Mouse (Mus musculus) adrenal gland, postnatal 4 days (tissue): ENCODE data around the gene Mrpl58. TPM values are rescaled to one million over a fixed set of nuclear protein-coding genes. Genes with fewer than 3 reads are reported as not detected.

Experiments used
- DNase-seq, 2 experiments: peaks; one replicate each; pipeline ENCODE4 v3.0.0; 2021 to 2022; ENCODE audit warnings: low spot score in 2 of 2, mixed read lengths in 2 of 2
- long read RNA-seq, 2 experiments: library from polyadenylated mRNA; stranded (forward); transcript quantifications; one replicate each; pipeline ENCODE4 v2.0.0; 2021
- total RNA-seq, 2 experiments: library from RNA; stranded (reverse); gene quantifications; 2 replicates each; pipeline ENCODE4 v1.2.3; 2021

The Mrpl58 gene
- total RNA-seq, result 100 to 1,000 TPM; 150 to 158 TPM
- long read RNA-seq, experiment 1, transcript Mrpl58-202 (6 exons, 749 nt), result minor isoform, 14 of 123 reads
- long read RNA-seq, experiment 1, transcript Mrpl58-209 (6 exons, 2,596 nt), result major isoform, 96 of 123 reads
- long read RNA-seq, experiment 1, partial matches to known transcripts, result 3 of 123 reads
- long read RNA-seq, experiment 1, other reads (novel, unspliced or antisense), result 5 of 123 reads
- long read RNA-seq, experiment 2, transcript Mrpl58-209 (6 exons, 2,596 nt), result major isoform, 70 of 90 reads
- long read RNA-seq, experiment 2, transcript Mrpl58-202 (6 exons, 749 nt), result minor isoform, 14 of 90 reads
- long read RNA-seq, experiment 2, partial matches to known transcripts, result 0 of 90 reads
- long read RNA-seq, experiment 2, other reads (novel, unspliced or antisense), result 3 of 90 reads

DNA sequence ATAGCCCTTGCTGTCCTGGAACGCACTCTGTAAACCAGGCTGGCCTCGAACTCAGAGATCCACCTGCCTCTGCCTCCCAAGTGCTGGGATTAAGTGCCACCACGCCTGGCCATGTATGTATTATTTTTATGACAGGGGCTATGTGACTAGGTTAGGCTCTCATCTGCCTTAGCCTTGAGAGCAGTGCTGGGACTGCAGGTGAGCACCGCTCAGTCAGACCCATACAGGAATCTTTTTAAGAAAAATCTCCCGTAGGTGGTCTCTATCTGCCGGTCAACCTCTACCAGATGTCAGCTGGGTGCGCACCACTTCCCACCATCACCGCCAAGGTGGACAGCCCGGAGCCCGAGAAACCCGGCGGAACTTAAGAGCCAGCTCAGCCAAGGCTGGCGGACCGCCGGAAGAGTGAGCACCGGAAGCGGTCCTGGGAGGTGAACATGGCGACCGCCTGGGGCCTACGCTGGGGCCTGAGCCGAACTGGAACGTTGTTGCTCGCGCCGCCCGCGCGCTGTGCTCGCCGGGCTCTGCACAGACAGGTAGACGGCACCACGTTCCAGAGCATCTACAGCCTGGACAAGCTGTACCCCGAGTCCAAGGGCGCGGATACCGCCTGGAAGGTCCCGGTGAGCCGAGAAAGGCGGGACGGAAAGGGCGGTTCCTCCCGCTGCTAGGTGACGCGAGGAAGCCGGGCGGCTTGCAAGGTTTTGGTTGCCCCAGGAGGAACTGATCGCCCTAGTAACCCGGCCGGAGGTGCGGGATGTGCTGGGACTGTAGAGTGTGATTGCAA is at the start of gene Mrpl58:
Mrpl58 (plus strand) TSS at position 415 of the 787 bp plus-strand sequence.
- peak; percentile 63 to 75 for DNase-seq

DNA sequence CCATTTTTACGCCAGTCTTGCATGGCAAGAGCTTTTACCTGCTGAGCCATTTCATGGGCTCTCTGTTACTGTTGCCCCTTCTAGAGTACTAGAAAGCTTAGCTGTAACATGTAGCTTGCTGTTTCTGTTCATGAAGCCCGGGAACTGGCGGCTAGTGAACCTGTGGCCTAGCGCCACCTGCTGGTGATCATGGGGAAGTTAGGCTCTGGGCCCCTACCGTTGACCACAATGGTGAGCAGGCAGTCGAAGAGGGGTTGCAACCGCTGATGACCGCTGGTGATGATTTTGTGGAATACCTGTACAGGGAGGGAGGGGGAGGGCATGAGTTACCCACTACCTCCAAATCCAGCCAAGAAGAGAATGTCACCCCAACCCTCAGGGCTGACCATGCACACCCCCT is 49.4 kb upstream of the Mrpl58 start:
- peak; percentile 44 to 46 for DNase-seq

- DNase-seq, result peak in 1 of 2 experiments; percentile 60
Measured at GRCm38 (mm10) chr11:115358468-115358867, 45.1 kb upstream of the Mrpl58 start.

DNA sequence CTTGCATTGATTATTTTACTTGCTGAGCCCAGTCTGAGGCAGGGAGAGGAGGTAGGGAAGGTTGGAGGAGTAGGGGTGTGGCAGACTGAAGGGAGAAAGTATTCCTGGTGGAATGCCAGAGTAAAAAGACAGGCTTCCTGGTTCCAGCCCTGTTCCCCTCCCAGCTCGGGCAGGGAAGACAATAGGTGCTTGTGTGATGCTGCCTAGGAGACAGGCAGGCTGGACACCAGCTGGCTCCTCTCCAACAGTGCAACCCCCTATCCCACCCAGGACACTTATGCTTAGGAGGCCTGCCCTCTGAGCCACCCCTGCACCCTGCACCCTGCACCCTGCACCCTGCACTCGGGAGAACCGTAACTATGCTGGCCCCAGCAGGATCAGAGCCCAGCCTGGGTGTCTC is 44.3 kb upstream of the Mrpl58 start:
- no peak for DNase-seq

- DNase-seq, result no peak
Measured at GRCm38 (mm10) chr11:115359726-115360125, 43.8 kb upstream of the Mrpl58 start.

DNA sequence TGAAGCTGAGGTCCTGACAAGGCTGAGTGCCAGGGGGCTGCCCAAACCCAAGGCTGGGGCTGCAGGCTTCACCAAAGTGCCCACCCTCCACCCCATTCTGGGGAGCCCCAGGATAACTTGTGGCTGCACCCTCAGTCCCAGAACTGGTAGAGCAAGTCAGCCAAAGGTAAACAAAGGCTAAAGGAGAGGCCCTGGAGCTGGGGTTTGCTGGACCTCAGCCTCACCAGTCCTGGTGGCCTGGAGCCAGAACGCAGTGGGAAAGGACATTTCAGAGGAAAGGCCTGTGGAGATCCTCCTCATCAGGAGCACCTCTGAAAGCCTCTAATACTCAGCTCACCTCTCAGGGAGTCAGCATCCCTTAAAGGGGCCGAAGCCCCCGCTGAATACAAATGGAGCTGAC is 39.4 kb upstream of the Mrpl58 start:
- no peak for DNase-seq

DNA sequence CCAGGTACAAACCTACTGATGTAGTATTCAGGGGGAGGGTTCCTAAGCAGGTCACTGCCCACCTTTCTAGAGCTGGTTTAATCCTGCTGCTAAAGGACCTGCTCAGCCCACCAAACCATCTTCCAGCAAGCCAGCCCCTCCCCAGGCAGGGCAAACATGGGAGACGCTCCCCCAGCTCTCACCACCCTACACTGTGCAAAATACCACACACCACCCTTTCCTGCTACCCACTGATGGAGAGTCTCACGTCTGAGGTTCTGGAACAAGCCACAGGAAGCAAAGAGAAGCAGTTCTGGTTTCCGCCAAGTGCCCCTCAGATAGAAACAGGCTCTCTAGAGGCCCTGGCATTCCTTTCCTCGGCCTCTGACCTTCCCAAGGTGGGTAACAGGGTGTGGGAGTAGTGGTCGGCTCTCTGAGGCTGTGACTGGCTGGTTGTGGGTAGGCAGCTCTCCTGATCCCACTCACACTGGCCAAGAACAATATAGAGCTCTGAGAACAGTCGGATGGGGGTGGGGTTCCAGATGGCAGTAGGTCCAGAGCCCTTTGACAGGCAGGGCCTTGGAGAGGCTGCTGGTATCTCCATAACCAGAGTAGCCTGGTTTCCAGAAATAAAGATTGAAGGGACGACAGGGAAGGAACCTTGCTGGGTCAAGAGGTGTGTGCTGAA is 37.4 kb upstream of the Mrpl58 start:
- no peak for DNase-seq

DNA sequence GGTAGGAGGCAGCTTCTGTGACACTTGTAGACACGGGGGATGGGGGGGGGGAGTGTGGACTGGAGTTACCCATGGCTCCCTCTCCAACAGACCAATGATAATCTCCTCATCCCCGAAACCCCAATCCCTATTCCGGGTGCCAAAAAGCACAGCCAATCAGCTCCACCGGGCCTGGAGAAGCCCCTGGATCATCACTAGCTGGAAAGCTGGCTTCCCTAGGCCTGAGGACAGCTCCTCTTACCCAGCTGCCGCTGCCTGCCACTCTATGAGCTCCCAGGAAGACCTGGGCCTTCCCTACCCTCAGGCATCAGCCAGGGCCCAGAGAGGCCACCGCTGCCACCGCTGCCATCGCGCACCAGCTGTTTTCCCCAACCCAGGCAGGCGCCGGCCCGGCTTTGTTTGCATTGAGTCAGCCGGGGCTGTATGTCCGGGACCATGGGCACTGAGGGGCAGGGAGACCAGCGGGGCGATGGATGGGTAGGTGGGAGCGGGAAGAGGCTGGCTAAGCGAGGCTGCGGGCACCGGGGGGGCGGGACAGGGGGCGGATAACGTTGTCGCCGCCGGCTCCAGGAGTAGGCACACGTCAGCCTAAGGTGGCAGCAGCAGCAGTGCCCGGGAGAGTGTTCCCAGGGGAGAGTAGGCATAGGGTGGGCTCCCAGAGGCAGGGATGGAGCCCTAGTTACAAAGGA is 36.7 kb upstream of the Mrpl58 start:
- no peak for DNase-seq

DNA sequence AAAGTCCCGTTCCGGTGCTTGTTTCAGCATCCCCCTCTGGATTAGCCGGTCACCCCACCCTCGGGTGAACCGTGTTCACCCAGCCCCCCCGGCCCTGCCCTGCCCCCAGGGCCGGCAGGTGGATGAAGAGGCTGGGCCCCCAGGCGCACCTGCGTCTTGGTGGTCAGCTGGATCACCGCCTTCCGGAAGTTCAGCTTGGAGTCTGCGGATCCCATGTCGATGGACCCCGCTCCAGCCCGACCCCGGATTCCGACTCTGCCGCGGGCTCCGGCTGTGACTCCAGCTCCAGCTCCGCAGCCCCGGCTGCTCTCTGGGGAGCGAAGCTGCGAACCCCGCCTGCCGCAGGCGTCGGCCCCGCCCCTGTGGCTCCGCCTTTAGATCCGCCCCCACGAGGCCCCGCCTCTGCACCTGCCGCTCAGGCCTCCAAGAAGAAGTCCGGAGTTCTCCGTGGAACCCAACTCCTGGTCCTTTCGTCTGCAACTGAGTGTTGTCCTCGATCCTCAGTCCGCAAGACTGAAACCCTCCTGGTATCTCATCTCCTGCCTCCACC is 36.1 kb upstream of the Mrpl58 start, which contains the start of gene Hid1:
Hid1 (minus strand) TSS at position 362 of the 550 bp plus-strand sequence.
- DNase-seq, result peak; percentile 57 to 66

GRCm38 (mm10) chr11:115370368-115370767 is 33.2 kb upstream of the Mrpl58 start:
- DNase-seq, result no peak

GRCm38 (mm10) chr11:115371354-115371753 is 32.2 kb upstream of the Mrpl58 start:
- no peak for DNase-seq

- no peak for DNase-seq
Measured at GRCm38 (mm10) chr11:115372015-115372414, 31.5 kb upstream of the Mrpl58 start.

DNA sequence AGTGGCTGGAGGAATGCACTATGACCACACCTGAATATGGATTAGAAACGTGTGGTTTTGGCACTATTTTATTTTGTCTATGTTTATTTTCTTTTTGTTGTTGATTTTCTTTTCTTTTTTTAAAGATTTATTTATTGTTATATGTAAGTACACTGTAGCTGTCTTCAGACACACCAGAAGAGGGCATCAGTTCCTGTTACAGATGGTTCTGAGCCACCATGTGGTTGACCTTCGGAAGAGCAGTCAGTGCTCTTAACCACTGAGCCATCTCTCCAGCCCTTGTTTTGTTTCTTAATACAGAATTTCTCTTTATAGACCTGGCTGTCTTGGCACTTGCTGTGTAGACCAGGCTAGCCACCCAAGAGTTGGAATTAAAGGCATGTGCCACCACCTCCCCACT is 30.8 kb upstream of the Mrpl58 start:
- DNase-seq, result no peak

DNA sequence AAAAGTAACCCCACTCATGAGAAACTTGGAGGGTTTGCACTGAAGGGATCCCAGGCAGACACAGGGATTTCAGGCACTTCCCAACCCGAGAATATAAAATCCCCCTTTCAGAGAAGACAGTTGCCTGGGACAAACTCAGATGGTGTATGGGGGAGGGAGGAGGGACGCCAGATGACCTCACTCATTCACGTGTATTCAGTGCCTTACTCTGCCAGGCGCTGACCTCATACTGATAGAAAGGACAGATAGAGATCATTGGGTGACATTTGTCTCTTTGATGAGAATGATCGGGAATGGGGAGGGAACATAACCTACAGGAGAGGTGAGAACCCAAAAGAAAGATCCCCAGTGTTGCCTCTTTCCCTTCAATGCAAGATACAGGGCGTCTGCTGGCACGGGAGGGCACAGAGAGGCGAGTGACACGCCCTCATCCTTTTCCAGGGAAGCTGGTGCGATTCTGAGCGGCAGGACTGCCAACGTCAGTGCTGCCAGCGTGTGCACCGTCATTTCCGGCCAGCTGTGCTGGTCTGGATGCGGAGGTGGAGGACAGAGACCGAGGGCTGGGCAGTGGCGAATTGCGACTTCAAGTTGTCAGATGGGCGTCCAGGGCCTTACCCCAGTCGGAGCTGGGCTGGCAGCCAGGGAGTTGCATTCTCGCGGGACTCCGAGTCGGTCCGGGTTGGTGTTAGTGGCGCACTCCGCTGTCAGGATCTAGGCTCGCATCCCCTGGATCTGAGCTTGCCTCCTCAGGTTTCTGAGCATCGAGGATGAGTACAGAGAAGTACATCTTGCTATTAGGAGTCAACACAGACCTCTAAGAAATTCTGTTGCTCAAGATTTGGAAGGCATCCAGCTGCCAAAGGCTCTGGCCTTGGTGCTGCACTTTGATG is 29.5 kb upstream of the Mrpl58 start:
- DNase-seq, result peak in 1 of 2 experiments; percentile 51

- DNase-seq, result no peak
Measured at GRCm38 (mm10) chr11:115374695-115375425, 28.7 kb upstream of the Mrpl58 start.

DNA sequence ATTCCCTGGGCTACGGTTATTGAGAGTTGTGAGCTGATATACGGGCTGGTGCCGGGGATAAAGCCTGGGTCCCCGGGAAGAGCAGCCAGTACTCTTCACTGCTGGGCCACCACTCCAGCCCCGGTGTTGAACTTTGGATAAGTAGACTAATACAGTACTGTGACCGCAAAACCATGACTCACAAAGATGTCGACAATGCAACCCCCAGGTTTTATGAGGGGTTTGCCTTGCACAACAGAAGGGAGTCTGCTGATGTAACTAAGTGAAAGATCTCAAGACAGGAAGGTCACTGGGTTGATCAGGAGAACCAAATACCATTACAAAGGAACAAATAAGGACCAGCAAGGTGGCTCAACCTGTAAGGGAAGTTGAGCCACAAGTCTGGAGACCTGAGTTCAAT is 26.8 kb upstream of the Mrpl58 start:
- DNase-seq, result no peak

GRCm38 (mm10) chr11:115377254-115377653 is 26.3 kb upstream of the Mrpl58 start:
- no peak for DNase-seq

GRCm38 (mm10) chr11:115377854-115378253 is 25.7 kb upstream of the Mrpl58 start:
- no peak for DNase-seq

GRCm38 (mm10) chr11:115381276-115381675 is 22.3 kb upstream of the Mrpl58 start:
- no peak for DNase-seq
